ENCODE assay signal across 31 mouse cellular contexts in the genomic region with DNA sequence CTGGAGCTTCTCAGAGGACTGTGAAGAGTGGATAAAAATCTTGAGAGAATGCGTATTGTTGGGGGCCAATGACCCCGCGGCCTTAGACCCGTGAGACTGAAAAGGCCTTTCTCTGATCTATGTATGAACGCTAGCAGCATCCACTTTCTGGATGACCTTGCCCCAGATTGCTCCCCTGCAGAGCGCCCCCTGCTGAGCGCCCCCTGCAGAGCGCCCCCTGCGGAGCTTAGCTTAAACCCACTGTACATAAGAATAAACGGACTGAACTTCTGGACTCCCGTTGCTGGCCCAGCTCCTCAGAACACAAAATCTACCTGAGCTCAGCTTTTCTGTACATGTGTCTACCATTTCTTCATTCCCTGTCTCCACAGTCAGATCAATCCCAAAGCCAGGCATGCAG. TPM values are rescaled to one million over a fixed set of nuclear protein-coding genes. Genes with fewer than 3 reads are reported as not detected.
DNase-seq lines count a peak whose midpoint lies in the region; ATAC-seq and TF ChIP-seq lines count a peak whose summit lies in the region.
"Had no signal": no experiment of that assay in that cellular context is flagged by ENCODE, and none has a peak within 500 bp of the region (broad histone marks: within the 10 kb centered on the region; RNA-seq: fewer than 3 reads in every experiment).

No protein-coding gene starts in this region.

- TF ChIP-seq POLR2A in CH12.LX (IDR thresholded peaks at IDR 0.05; ENCODE audit: low read depth, low read length), result no peak
- TF ChIP-seq POLR2A in brain, embryonic 14.5 days (IDR thresholded peaks at IDR 0.05; ENCODE audit: borderline replicate concordance, extremely low read depth, insufficient read depth, insufficient read length, poor library complexity, severe bottlenecking), result no peak

- H3K4me3 ChIP-seq in liver, embryonic 14.5 days (ENCODE audit: insufficient read depth in 1 of 2, low read depth in 2 of 2, low read length in 2 of 2), result no peak overlapping the region
- H3K4me3 ChIP-seq in CH12.LX (replicated peaks in 1 of 3; ENCODE audit: low read depth in 2 of 3, low read length in 2 of 3, poor library complexity in 1 of 3), result no peak overlapping the region
- H3K4me3 ChIP-seq: embryonic facial prominence, embryonic 13.5 days; forebrain, embryonic 10.5 days; forebrain, embryonic 15.5 days; heart, embryonic 13.5 days; liver, embryonic 15.5 days; stomach, embryonic 15.5 days had no signal

- peak; percentile 7 for TF ChIP-seq RAD21 in CH12.LX (IDR thresholded peaks at IDR 0.05; ENCODE audit: low read depth, low read length)

- DNase-seq in liver, embryonic 14.5 days (ENCODE audit: low read depth in 3 of 3, low spot score in 3 of 3), result no peak
- DNase-seq in liver (no peak), A20 (ENCODE audit: low read depth, low spot score) (peak; percentile 8), CH12.LX (ENCODE audit: extremely low read depth) (no peak)
- no peak for DNase-seq in brain, embryonic 14.5 days (ENCODE audit: low read depth)
- no peak for DNase-seq in adrenal gland, postnatal 4 days (ENCODE audit: low spot score in 2 of 2)
- DNase-seq: adrenal gland, postnatal 14 days; cerebellum, adult 18-20 months; cerebellum, postnatal 10 days; heart, postnatal 10 days; kidney, adult 9 months; kidney, postnatal 25 days; left cerebral cortex, postnatal 4 days; midbrain, embryonic 14.5 days; right cerebral cortex, postnatal 14 days; thymus, adult 2 months had no signal

- no peak for TF ChIP-seq EP300 in liver, embryonic 14.5 days (IDR thresholded peaks at IDR 0.05; ENCODE audit: low read depth)
- TF ChIP-seq EP300 in CH12.LX (IDR thresholded peaks at IDR 0.05; ENCODE audit: low read length), result no peak

- in situ Hi-C loops in CH12.LX (cut with MboI; ENCODE audit: low pct_ligation_motif_present, low pct_unique_long_range_greater_than_20kb, low sequenced_read_pairs), result no loop called here

- no peak overlapping the region for H3K9ac ChIP-seq in liver, embryonic 14.5 days (replicated peaks)
- no peak overlapping the region for H3K9ac ChIP-seq in CH12.LX (ENCODE audit: insufficient read depth, low read depth)
- H3K9ac ChIP-seq: embryonic facial prominence, embryonic 13.5 days; forebrain, embryonic 15.5 days; heart, embryonic 13.5 days; hindbrain, embryonic 14.5 days; liver, embryonic 15.5 days; stomach, embryonic 15.5 days had no signal

- no peak for ATAC-seq in liver, embryonic 14.5 days (ENCODE audit: insufficient read depth)
- ATAC-seq: forebrain, embryonic 15.5 days; intestine, postnatal 0 days had no signal

- H3K27me3 ChIP-seq in liver, embryonic 14.5 days (ENCODE audit: control insufficient read depth, insufficient read depth, low read length), result no peaks in the 10 kb centered on the region
- H3K27me3 ChIP-seq in CH12.LX (replicated peaks), result no peaks in the 10 kb centered on the region
- H3K27me3 ChIP-seq: forebrain, embryonic 15.5 days; liver, embryonic 15.5 days; stomach, embryonic 15.5 days had no signal

- dilution Hi-C loops in CH12.LX (cut with MboI; ENCODE audit: extremely low pct_ligation_motif_present, extremely low pct_unique_long_range_greater_than_20kb, low sequenced_read_pairs), result no loop called here

- no peak overlapping the region for H3K27ac ChIP-seq in liver, embryonic 14.5 days
- no peak overlapping the region for H3K27ac ChIP-seq in CH12.LX (ENCODE audit: insufficient read depth, low read depth)
- H3K27ac ChIP-seq: embryonic facial prominence, embryonic 13.5 days; forebrain, embryonic 10.5 days; forebrain, embryonic 15.5 days; heart, embryonic 13.5 days; hindbrain, embryonic 14.5 days; liver, embryonic 15.5 days; stomach, embryonic 15.5 days had no signal

- no peaks in the 10 kb centered on the region for H3K79me2 ChIP-seq in CH12.LX (replicated peaks; ENCODE audit: control insufficient read depth, extremely low read depth, insufficient read depth, poor library complexity, severe bottlenecking)

- 61% methylated on average over 11 of the region's 11 CpGs for WGBS in liver, embryonic 14.5 days (ENCODE audit: insufficient replicate concordance)

- no peak overlapping the region for H3K4me2 ChIP-seq in liver, embryonic 14.5 days (ENCODE audit: low read depth)
- H3K4me2 ChIP-seq in CH12.LX (ENCODE audit: insufficient read depth, low read depth, poor library complexity, severe bottlenecking), result no peak overlapping the region
- H3K4me2 ChIP-seq: embryonic facial prominence, embryonic 13.5 days; forebrain, embryonic 15.5 days; heart, embryonic 13.5 days; hindbrain, embryonic 14.5 days; liver, embryonic 15.5 days; stomach, embryonic 15.5 days had no signal

- no peaks in the 10 kb centered on the region for H3K4me1 ChIP-seq in liver, embryonic 14.5 days (replicated peaks; ENCODE audit: control insufficient read depth in 2 of 2, insufficient read depth in 2 of 2, low read length in 1 of 2)
- no peaks in the 10 kb centered on the region for H3K4me1 ChIP-seq in CH12.LX (ENCODE audit: control insufficient read depth in 1 of 2, insufficient read depth in 2 of 2)
- H3K4me1 ChIP-seq: forebrain, embryonic 15.5 days; heart, embryonic 13.5 days; liver, embryonic 15.5 days; stomach, embryonic 15.5 days had no signal

- no peaks in the 10 kb centered on the region for H3K9me3 ChIP-seq in liver, embryonic 14.5 days (ENCODE audit: control insufficient read depth, low read length)
- no peaks in the 10 kb centered on the region for H3K9me3 ChIP-seq in CH12.LX (replicated peaks; ENCODE audit: low read length)
- H3K9me3 ChIP-seq: embryonic facial prominence, embryonic 13.5 days; forebrain, embryonic 10.5 days; forebrain, embryonic 15.5 days; heart, embryonic 13.5 days; liver, embryonic 15.5 days; stomach, embryonic 15.5 days had no signal

- peak; percentile 26; the same call in 1 of the 2 replicates for TF ChIP-seq CTCF in liver, embryonic 14.5 days (IDR thresholded peaks at IDR 0.05; ENCODE audit: low read depth)
- peak in 1 of 2 experiments; percentile 81; a peak in 2 of 4 replicates for TF ChIP-seq CTCF in CH12.LX (conservative IDR thresholded peaks at IDR 0.05 in 1 of 2, IDR thresholded peaks at IDR 0.05 in 1 of 2; ENCODE audit: low read depth in 2 of 2, low read length in 2 of 2)
- TF ChIP-seq CTCF in brain, embryonic 14.5 days (IDR thresholded peaks at IDR 0.05; ENCODE audit: borderline replicate concordance, extremely low read depth, insufficient read depth, insufficient read length), result 0 out of 2 replicates have a peak, but pooled peaks have one; percentile 2

- no peaks in the 10 kb centered on the region for H3K36me3 ChIP-seq in liver, embryonic 14.5 days (replicated peaks; ENCODE audit: control insufficient read depth, insufficient read depth, low read depth)
- H3K36me3 ChIP-seq in CH12.LX (replicated peaks in 1 of 2; ENCODE audit: control insufficient read depth in 1 of 2, insufficient read depth in 1 of 2, low read length in 1 of 2), result no peaks in the 10 kb centered on the region
- H3K36me3 ChIP-seq: embryonic facial prominence, embryonic 13.5 days; forebrain, embryonic 10.5 days; forebrain, embryonic 15.5 days; heart, embryonic 13.5 days; liver, embryonic 15.5 days; stomach, embryonic 15.5 days had no signal

TF ChIP-seq in CH12.LX, 34 proteins besides CTCF, POLR2A, EP300 and RAD21:
- no peak for TF ChIP-seq UBTF (IDR thresholded peaks at IDR 0.05; ENCODE audit: low read depth, low read length)
- TF ChIP-seq SMC3 (IDR thresholded peaks at IDR 0.05; ENCODE audit: low read depth, low read length), result peak; percentile 46; the same call in 1 of the 2 replicates

RNA-seq across cellular contexts. Expression of gene Six2, which starts 27.7 kb away (rescaled TPM):
- 0.04 and 0.08 TPM in 2 replicates for polyA plus RNA-seq in liver, embryonic 14.5 days (2012; rRNA removed)
- polyA plus RNA-seq in liver, embryonic 14.5 days (2014; fragmentation: Nextera tagmentation; extraction: Ambion mirVana), result not detected in 2 replicates
- total RNA-seq in CH12.LX (2012; rRNA removed) (0.04 TPM in 1 of 2 replicates, not detected in the other), CH12.LX (2014; rRNA removed) (not detected in 2 replicates)
- polyA plus RNA-seq in CH12.LX (2012; ENCODE audit: insufficient read length, low read depth), result 0.11 and 0.40 TPM in 2 replicates
- 1.3 and 3.1 TPM in 2 replicates for polyA plus RNA-seq in brain, embryonic 14.5 days (2012; rRNA removed)
- under 1 TPM; 0.28 to 0.50 TPM for total RNA-seq in adrenal gland, postnatal 4 days (2021)
- total RNA-seq: adrenal gland, postnatal 14 days; common myeloid progenitor, adult 5-6 weeks; hematopoietic stem cell, adult 5-6 weeks; monocyte, adult 5-6 weeks had no signal
- polyA plus RNA-seq: C2C12; gonadal fat pad, adult 2 months; liver, embryonic 15.5 days; neural tube, embryonic 14.5 days; small intestine, adult 2 months had no signal
